Mouse (Mus musculus) c-Kit-positive CD71-negative TER-119-negative erythroid progenitor cells, embryonic 14.5 days (primary cell): ENCODE measurements around the gene Zbtb25.
A peak's percentile ranks its signal among the peaks of the same experiment; 100 is the strongest.

Experiments used
- DNase-seq: peaks from one replicate; pipeline ENCODE4 v3.0.0-alpha.2; 2013; ENCODE audit warnings: low read depth

Gene Zbtb25

DNA sequence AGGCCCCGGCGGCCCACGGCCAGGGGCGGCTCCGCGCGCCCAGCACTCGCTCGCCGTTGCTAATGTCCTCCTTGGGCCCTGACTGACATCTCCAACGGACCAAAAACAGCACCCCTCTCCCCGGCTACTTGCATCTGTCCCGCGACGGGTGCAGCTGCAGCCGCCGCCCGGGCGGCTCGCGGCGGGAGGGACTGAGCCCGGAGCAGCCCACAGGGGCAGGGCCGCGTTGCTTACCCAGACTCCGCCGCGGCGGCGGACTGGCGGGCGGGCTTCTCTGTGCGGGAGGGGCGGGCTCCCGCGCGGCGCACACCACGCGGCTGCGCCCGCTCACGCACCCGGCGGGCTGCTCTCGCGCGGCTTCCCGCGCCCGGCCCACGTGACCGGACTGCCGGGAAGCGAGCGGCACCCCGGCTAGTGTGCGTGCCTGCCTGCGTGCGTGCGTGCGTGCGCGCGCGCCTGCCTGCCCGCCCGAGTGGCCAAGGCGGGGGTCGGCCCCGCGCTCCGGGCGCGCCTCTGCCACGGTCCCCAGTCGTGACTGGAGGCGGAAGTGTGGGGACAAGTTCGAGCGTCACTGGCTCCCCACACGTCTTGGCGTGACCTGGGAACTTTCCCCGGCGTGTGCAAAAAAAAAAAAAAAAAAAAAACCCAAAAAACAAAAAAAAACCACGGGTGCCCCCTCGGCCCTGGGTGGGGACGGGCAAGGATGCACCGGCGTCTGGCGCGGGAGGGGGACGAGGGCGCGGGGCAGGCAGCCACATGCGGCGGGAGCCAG lies at the start of gene Zbtb25:
Zbtb25 (minus strand) TSS at position 397 of the 772 bp plus-strand sequence.
- DNase-seq: no peak

DNA sequence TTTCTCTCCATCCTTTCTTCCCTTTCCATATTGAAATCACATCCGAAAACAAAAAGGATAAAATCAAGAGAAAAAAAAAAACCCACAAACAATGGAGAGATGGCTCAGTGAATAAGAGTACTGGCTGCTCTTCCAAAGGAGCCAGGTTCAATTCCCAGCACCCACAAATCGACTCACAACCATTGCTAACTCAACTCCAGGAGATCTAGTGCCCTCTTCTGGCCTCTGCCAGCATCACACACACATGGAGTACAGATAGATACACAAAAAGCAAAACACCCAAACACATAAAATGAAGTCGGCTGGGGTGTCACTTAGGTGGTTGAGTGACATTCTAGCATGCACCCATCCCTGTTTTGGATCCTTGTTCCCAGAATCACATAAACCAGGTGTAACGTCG lies 48.9 kb upstream of the Zbtb25 start:
- DNase-seq: no peak

DNA sequence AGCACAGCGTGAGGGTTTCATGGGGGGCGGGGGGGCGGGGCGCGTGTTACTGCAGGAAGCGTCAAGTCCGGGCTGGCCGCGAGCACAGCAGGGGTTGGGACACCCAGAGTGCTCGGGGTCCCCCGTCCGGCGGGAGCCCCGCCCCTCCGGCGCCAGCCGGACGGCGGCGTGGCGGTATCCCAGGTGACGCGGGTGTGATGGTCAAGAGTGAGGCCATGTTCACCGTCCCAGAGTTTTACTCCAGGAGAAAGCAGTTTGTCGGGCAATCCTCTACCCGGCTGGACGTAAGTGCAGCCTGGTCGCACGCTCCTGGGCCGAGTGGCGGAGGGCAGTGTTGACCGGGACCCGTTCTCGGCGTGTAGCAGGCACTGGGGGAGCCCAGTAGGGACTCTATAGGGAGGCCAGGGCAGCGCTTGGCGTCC lies 48.0 kb upstream of the Zbtb25 start, which contains the start of gene Ppp1r36:
Ppp1r36 (plus strand) TSS at position 106 of the 422 bp plus-strand sequence.
- no peak for DNase-seq

DNA sequence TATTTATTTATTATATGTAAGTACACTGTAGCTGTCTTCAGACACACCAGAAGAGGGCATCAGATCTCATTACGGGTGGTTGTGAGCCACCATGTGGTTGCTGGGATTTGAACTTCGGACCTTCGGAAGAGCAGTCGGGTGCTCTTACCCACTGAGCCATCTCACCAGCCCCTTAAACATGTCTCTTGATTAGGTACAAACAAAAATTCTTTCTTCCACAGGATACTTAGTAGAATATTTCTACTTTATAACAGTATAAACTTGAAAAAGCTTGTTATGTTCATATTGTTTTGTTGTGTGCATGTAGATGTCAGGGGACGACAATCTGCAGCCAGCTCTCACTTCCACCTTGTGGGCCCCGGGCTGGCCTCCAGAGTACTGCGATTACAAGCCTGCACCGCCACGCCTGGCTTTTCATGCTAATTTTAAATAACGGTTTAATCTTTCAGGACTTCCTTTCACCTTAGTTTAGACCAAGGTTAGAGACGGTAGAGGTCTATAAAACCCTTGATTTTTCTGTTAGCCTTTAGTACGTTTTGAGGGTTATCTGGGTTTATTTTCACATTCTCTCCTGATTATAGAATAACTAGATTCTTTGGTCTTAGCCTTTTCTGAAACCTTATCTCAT lies 46.1 kb upstream of the Zbtb25 start:
- no peak for DNase-seq

DNA sequence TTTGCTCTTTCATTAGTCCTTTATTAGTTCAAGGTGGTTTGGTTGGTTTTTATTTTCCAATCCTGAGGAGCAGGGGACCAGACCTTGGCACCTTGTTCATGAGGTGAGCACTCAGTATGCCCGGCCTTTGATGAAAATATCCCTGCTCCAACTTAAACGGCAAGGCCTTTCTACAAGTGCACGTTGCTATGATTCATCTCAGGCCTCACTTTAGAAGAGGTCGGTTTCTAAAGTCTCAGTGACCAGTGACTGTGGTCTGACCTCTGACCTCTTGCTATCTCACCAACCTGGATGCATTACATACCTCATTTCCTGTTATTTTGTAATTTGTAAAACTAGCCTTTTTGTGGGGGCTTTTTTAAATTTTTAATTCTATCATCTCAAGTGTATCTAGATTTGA lies 39.8 kb upstream of the Zbtb25 start:
- no peak for DNase-seq

DNA sequence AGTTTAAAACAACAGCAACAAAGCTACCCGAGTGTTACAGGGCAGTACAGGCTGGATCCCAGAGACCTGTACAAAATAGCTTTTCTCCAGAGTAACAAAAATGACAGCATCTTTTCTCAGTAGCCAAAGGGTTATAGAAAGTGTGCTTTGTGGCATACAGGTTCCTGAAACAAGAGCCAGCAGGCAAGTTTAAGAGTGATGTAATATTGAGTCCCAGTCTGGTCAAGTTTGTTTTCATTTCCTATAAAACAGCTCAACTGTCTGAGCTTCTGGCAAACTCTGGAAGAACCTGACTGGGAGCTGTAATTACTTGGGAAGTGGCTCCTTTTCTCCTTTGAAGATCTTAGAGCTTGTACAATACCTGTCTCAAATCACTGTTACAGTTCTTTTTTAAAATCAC lies 37.8 kb upstream of the Zbtb25 start:
- DNase-seq: no peak

DNA sequence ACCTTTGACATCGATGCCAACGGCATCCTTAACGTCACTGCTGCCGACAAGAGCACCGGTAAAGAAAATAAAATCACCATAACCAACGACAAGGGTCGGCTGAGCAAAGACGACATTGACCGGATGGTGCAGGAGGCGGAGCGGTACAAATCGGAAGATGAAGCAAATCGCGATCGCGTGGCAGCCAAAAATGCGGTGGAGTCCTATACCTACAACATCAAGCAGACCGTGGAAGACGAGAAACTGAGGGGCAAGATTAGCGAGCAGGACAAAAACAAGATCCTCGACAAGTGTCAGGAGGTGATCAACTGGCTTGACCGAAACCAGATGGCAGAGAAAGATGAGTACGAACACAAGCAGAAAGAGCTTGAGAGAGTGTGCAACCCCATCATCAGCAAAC lies 36.6 kb upstream of the Zbtb25 start:
- DNase-seq: no peak

DNA sequence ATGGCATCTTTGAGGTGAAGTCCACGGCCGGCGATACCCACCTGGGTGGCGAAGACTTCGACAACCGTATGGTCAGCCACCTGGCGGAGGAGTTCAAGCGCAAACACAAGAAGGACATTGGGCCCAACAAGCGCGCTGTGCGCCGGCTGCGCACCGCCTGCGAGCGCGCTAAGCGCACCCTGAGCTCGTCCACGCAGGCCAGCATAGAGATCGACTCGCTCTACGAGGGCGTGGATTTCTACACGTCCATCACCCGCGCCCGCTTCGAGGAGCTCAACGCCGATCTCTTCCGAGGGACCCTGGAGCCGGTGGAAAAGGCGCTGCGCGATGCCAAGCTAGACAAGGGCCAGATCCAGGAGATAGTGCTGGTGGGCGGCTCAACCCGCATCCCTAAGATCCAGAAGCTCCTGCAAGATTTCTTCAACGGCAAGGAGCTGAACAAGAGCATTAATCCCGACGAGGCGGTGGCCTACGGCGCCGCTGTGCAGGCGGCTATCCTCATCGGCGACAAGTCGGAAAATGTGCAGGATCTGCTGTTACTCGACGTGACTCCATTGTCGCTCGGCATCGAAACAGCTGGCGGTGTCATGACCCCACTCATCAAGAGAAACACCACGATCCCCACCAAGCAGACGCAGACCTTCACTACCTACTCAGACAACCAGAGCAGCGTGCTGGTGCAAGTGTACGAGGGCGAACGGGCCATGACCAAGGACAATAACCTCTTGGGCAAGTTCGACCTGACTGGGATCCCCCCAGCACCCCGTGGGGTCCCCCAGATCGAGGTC lies 36.0 kb upstream of the Zbtb25 start:
- no peak for DNase-seq

DNA sequence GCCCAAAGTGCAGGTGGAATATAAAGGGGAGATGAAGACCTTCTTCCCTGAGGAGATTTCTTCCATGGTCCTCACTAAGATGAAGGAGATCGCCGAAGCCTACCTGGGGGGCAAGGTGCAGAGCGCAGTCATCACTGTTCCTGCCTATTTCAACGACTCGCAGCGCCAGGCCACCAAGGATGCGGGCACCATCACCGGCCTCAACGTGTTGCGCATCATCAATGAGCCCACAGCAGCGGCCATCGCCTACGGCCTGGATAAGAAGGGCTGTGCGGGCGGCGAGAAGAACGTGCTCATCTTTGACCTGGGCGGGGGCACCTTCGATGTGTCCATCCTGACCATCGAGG lies 35.4 kb upstream of the Zbtb25 start:
- DNase-seq: no peak

DNA sequence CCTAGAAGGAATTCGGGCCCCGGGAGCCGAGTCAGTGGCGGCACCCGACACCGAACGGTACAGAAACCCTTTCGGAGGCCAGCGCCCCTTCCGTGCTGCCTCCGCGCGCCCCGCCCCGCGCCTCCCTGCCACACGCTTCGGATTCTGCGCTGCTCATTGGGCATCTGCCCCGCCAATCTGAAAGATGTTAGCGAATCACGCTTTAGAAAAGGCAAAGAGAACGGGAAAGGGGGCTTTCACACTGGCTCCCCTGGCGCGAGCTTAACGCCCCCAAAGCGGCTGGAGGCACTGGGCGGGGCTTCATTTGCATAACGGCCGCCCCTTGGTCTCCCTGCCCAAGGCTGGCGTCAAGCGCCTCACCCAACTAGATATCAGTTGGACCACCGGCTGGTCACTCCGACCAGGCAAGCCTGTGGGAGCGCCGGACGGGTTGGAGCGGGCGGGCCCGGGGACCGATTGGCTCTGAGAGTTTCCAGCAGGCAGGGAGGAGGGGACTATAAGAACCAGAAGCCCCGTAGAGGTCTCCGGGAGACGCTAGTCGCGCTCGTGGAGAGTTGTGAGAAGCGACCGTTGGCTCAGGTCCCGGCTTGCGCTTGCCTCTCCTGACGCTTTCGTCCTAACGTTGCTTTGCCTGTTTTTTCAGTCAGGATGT lies 34.6 kb upstream of the Zbtb25 start, which contains the start of gene Hspa2:
Hspa2 (plus strand) TSS at position 291 of the 652 bp plus-strand sequence.
- DNase-seq: peak; percentile 98

DNA sequence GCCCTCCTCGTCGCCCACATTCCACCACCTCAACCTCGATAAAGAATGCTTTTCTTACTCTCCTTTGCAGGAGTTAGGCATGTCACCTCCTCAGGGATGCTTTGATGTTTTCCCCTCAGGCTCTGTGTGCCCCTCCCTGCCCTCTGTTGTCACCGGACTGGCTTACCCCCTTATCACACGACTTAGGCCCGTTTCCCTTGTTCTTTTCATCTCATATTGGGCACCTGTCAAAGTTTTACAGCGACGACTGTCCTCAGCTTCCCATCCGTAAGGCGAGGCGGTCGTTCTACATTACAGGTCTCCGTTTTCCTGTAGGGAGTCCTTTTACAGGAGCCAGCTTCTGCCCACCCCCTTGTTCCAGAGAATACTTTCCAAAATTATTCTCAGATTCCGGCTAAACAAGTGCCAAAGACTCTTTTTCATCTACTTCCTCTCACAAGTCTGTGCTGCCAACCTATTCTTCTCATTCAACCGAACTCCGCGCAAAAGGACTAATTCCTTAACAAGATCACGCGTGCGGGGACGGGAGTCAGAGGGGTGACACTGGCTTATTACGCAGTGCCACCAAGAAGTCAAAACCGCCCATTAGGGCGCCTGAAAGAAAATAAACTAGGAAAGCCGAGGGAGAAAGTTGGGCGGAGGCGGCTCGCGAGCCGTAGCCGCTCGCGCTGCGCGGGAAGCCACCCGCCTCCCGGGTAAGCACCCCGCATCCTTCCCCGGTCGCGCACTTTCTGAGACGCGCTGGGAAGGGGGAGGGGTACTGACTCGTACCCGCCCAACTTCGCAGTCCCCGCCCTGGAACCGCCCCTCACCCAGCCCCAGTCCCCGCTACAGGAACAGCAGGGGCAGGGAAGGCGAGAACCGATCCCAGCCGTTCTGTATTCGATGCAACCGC lies 33.8 kb upstream of the Zbtb25 start:
- peak; percentile 64 for DNase-seq

DNA sequence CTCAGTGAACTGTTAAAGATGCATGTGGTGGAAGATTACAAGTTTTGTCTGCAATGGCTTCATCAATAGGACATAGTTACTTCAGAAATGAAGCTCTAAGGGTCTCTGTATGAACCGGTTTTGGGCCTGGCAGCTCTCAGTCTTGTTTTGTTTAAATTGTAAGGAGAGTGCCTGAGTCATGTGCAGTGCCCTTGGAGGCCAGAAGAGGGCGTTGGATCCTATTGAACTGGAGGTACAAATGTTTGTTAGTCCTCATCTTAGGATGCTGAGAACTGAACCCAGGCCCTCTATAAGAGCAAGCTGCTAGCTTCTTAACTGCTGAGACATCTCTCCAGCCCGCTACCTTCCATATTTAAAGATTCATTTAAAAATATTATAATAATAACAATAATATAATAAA lies 32.3 kb upstream of the Zbtb25 start:
- DNase-seq: no peak

DNA sequence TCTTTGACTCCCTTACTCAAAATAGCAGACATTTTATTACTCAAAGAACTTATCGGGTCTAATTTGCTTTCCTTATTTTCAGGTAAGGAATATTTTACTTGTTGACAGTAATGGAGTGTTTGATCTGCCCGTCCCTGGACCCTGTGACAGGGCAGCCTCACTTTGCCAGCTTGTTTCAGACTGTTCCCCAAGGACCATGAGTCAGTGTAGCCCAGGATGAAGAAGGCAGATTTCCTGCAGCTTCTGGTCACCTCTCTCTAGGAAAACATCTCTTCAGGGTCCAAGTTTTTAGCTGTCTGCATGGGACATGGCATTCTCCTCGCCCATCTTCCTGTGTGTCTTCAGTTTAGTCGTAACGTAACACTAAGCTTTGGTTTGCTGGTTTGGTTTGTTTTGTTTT lies 27.9 kb upstream of the Zbtb25 start:
- no peak for DNase-seq

DNA sequence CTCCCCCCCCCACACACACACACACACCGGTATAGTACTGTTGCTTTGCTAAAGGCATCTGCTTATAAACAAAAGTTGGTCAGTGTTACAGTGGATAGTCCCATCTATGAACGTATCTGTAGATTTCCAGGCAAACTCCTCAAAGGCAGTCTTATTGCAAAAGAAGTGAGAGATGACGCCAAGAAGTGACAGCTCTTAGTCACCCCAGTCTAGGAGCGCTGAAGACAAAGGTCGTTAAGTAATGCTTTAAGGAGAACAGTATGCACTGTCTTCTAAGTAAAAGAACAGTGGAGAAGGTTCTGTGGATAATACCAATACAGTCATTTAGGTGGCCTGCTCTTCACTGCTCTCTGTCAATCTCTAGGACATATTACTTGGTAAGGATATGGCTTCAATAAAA lies 23.6 kb upstream of the Zbtb25 start:
- no peak for DNase-seq

DNA sequence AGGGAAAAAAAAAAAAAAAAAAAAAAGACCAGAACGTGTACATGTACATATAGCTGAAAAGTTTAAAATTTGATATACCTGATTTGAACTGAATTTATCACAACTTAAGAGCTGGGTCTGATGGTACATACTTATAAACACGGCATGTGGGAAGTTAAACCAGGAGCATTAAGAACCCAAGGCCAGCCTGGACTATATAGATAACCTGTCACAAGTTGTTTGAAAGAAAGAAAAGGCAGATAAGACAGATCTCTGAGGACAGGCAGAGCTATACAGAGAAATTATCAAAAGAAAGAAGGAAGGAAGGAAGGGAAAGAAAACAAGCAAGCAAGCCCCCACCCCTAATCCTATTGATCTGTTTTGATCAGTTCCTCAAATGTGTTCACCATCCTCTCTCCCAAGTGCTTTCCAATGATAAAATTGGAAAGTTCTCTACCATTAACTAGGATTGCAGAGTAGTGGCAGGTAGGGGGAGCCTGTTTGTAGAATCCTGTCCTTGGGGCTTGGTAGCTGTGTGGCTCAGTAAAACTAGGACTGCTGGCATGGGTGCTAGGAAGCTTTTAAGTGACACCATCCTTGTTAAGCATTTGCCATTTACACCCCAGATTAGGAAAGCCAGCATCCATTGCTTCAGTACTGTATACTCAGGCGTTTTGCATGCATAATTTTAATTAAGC lies 22.3 kb upstream of the Zbtb25 start:
- no peak for DNase-seq

DNA sequence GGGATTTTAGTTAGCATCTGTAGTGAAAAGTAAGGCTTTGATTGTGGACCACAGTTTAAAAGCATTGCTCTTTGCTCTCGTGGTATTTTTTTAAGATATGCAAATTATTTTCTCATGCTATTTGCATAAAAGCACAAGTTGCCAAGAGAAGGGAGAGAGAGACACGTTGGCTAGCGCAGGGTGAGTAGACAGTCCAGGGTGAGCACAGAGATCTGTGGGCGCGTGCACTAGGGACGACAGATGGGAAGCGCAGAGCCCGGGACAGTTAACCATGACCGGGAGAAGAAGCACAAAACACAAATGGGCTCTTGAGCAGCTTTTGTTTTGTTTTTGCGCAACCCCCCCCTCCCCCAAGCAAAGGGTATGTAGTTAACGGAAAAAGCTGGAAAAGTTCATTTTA lies 19.4 kb upstream of the Zbtb25 start:
- DNase-seq: no peak

DNA sequence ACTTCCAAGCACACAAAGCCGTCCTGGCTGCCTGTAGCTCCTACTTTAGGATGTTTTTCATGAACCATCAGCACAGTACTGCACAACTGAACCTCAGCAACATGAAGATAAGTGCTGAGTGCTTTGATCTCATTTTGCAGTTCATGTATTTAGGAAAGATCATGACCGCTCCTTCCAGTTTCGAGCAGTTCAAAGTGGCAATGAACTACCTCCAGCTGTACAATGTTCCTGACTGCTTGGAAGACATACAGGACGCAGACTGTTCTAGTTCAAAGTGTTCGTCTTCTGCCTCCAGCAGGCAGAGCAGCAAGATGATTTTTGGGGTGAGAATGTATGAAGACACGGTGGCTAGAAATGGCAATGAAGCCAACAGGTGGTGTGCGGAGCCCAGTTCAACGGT lies 15.9 kb upstream of the Zbtb25 start:
- no peak for DNase-seq

DNA sequence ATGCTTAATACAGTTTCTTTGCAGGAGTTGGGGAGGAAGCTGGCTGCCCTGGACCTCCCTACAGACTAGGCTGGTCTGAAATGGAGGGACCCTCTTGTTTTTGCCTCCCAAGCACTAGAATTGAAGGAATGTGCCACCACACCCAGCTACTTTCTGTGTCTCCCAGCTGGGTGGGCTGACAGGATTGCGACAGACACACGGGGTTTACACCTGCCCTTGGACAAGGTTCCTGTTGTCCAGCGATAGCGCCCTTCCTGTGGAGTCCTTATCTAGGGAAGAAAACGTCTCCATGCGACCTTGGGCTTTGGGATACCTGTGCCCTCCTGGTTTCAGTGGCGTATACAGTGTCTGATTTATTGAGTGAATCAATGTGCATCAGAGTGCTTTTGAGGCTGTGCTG lies 10.7 kb upstream of the Zbtb25 start:
- no peak for DNase-seq

DNA sequence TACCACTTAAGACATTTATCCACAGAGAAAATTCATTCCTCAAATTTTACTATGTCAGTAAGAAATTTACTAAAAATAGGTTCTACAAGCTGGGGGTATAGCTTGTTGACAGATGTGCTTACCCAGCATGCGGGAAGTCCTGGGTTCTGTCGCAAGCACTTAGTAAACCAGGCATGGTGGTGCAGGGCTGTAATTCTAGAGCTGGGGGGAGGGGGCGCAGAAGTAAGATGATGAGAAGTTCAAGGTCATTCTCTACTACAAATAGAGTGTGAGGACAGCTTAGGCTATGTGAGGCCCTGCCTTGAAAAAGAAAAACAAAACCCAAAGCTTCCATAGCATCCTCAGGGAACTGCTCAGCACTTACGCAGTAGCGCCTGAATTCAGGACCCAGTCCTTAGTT lies 9.2 kb upstream of the Zbtb25 start:
- DNase-seq: no peak

DNA sequence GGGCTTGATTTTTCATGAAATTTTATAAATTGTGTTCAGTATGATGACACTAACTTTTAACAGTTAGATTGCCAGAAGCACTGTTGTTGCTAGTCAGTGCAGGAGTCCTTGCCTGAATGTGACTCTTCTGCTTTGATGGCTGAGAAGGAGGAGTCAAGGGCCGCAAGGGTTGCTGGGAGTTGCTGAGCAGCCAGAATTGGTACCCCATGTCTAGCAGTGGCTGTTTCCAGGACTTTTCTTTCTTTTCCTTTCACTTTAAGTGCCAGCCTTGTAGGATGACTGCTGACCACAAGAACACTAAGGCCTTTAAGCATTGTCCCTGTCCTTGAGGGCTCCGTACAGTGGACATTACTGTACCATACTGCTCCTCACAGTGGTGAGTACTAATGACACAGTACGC lies 8.3 kb upstream of the Zbtb25 start:
- no peak for DNase-seq

DNA sequence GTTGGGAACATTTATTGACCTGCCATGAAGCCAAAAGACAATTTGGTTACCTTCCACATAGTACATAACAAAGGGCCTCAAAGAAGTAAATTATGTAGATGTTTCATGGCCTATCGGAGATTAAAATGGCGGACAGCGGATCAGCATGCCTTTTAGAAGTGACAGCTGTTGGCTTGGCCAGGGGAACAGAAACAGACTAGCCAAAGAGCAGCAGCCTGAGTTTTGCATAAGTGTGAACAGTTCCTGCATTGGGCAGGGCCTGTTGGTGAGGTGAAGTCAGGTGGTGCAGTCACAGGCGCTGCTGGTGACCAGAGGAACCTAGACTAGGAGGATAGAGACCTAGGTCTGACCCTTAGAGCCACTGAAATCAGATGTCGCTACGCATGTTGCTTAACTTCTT lies 7.7 kb upstream of the Zbtb25 start:
- no peak for DNase-seq
